Mouse (Mus musculus) MEL (cell line): ENCODE data around the gene Ostc. TPM values are rescaled to one million over a fixed set of nuclear protein-coding genes. Genes with fewer than 3 reads are reported as not detected.
A peak's percentile ranks its signal among the peaks of the same experiment; 100 is the strongest.

Experiments used
- DNase-seq: peaks from one replicate; pipeline ENCODE4 v3.0.0; 2011; ENCODE audit warnings: low read depth, low spot score
- H3K27ac ChIP-seq: 2 replicates; pipeline ENCODE4 v1.5.1; 2012; ENCODE audit warnings: low read depth, mild to moderate bottlenecking, control low read depth, low read length, moderate library complexity; ENCODE audit not compliant: control insufficient read depth
- H3K27me3 ChIP-seq, 2 experiments: fragments of 150-350 bp in 1 of 2; sonication (generic) in 1 of 2; 2 replicates each; pipeline ENCODE4 v1.6.1; 2012; ENCODE audit warnings: low read length in 2 of 2, mild to moderate bottlenecking in 2 of 2, improper control_type of control experiment in 1 of 2, moderate library complexity in 1 of 2; ENCODE audit not compliant: insufficient read depth in 2 of 2, control insufficient read depth in 1 of 2
- H3K36me3 ChIP-seq, 2 experiments: 2 replicates each; pipeline ENCODE4 v1.6.1; 2012 to 2014; ENCODE audit warnings: low read length in 2 of 2, improper control_type of control experiment in 1 of 2, inconsistent platforms in 1 of 2, mild to moderate bottlenecking in 1 of 2; ENCODE audit not compliant: insufficient read depth in 2 of 2, control insufficient read depth in 1 of 2
- H3K4me1 ChIP-seq, 2 experiments: fragments of 150-350 bp in 1 of 2; sonication (generic) in 1 of 2; 2 replicates each; pipeline ENCODE4 v1.6.1; 2012; ENCODE audit warnings: low read length in 2 of 2, improper control_type of control experiment in 1 of 2, mild to moderate bottlenecking in 1 of 2; ENCODE audit not compliant: insufficient read depth in 2 of 2, control insufficient read depth in 1 of 2
- H3K4me3 ChIP-seq, 2 experiments: fragments of 150-350 bp in 1 of 2; sonication (generic) in 1 of 2; 2 replicates each; pipeline ENCODE4 v1.5.1; 2012; ENCODE audit warnings: low read depth in 2 of 2, low read length in 2 of 2, mild to moderate bottlenecking in 2 of 2, moderate library complexity in 2 of 2, control low read depth in 1 of 2, improper control_type of control experiment in 1 of 2; ENCODE audit not compliant: control insufficient read depth in 1 of 2, insufficient read depth in 1 of 2
- H3K79me2 ChIP-seq: 2 replicates; pipeline ENCODE4 v1.6.1; 2012; ENCODE audit warnings: mild to moderate bottlenecking, low read length, moderate library complexity; ENCODE audit not compliant: control insufficient read depth, poor library complexity, insufficient read depth
- H3K9ac ChIP-seq: 2 replicates; pipeline ENCODE4 v1.6.1; 2012; ENCODE audit warnings: low read depth, mild to moderate bottlenecking, control low read depth, low read length, moderate library complexity; ENCODE audit not compliant: control insufficient read depth, poor library complexity, severe bottlenecking
- H3K9me3 ChIP-seq: fragments of 150-350 bp; sonication (generic); replicated peaks from 2 replicates; pipeline ENCODE4 v1.6.1; 2012; ENCODE audit warnings: mild to moderate bottlenecking, low read length, improper control_type of control experiment, moderate library complexity; ENCODE audit not compliant: insufficient read depth
- BHLHE40 ChIP-seq: IDR thresholded peaks from 2 replicates; pipeline ENCODE4 v1.6.1; 2012; ENCODE audit warnings: low read depth, mild to moderate bottlenecking, inconsistent platforms, low read length, improper control_type of control experiment, borderline replicate concordance
- CHD1 ChIP-seq: IDR thresholded peaks from 2 replicates; pipeline ENCODE4 v1.6.1; 2012; ENCODE audit warnings: low read depth, mild to moderate bottlenecking, inconsistent platforms, low read length, improper control_type of control experiment
- CHD2 ChIP-seq: IDR thresholded peaks from 2 replicates; pipeline ENCODE4 v1.6.1; 2011; ENCODE audit warnings: low read length, improper control_type of control experiment
- CTCF ChIP-seq, 3 experiments: IDR thresholded peaks in 2 of 3; conservative IDR thresholded peaks in 1 of 3; 2 replicates each; pipeline ENCODE4 v1.5.1; 2011 to 2012; ENCODE audit warnings: low read length in 3 of 3, low read depth in 2 of 3, mild to moderate bottlenecking in 2 of 3, improper control_type of control experiment in 1 of 3, inconsistent platforms in 1 of 3, mixed read lengths in 1 of 3, moderate library complexity in 1 of 3; ENCODE audit not compliant: control insufficient read depth in 1 of 3, insufficient read depth in 1 of 3, poor library complexity in 1 of 3, severe bottlenecking in 1 of 3
- E2F4 ChIP-seq: IDR thresholded peaks from 2 replicates; pipeline ENCODE4 v1.6.1; 2011; ENCODE audit warnings: low read depth, low read length, improper control_type of control experiment, borderline replicate concordance
- ELF1 ChIP-seq: IDR thresholded peaks from 2 replicates; pipeline ENCODE4 v1.6.1; 2014; ENCODE audit warnings: low read depth, mild to moderate bottlenecking, inconsistent platforms, low read length, improper control_type of control experiment, moderate library complexity
- GABPA ChIP-seq: IDR thresholded peaks from 2 replicates; pipeline ENCODE4 v1.6.1; 2012; ENCODE audit warnings: low read depth, mild to moderate bottlenecking, inconsistent platforms, low read length, improper control_type of control experiment, moderate library complexity
- GATA1 ChIP-seq: IDR thresholded peaks from 2 replicates; pipeline ENCODE4 v1.6.1; 2011; ENCODE audit warnings: low read depth, low read length, improper control_type of control experiment
- KAT2A ChIP-seq: conservative IDR thresholded peaks from 2 replicates; pipeline ENCODE4 v1.6.1; 2012; ENCODE audit warnings: low read depth, low read length, improper control_type of control experiment, inconsistent platforms
- MAX ChIP-seq: IDR thresholded peaks from 2 replicates; pipeline ENCODE4 v1.6.1; 2011; ENCODE audit warnings: low read length, improper control_type of control experiment
- MEF2A ChIP-seq: IDR thresholded peaks from 2 replicates; pipeline ENCODE4 v1.6.1; 2014; ENCODE audit warnings: low read depth, mild to moderate bottlenecking, inconsistent platforms, low read length, improper control_type of control experiment; ENCODE audit not compliant: poor library complexity, insufficient replicate concordance, severe bottlenecking; ENCODE audit errors: extremely low read depth
- MYC ChIP-seq: IDR thresholded peaks from 2 replicates; pipeline ENCODE4 v1.6.1; 2011; ENCODE audit warnings: low read depth, mild to moderate bottlenecking, low read length, improper control_type of control experiment, moderate library complexity
- POLR2A ChIP-seq, 2 experiments: IDR thresholded peaks; 2 replicates each; pipeline ENCODE4 v1.6.1; 2011 to 2012; ENCODE audit warnings: low read length in 2 of 2, mild to moderate bottlenecking in 2 of 2, control low read depth in 1 of 2, improper control_type of control experiment in 1 of 2, low read depth in 1 of 2, moderate library complexity in 1 of 2; ENCODE audit not compliant: control insufficient read depth in 1 of 2, insufficient read depth in 1 of 2, poor library complexity in 1 of 2
- POLR2AphosphoS2 ChIP-seq: IDR thresholded peaks from 2 replicates; pipeline ENCODE4 v1.6.1; 2011; ENCODE audit warnings: low read length, improper control_type of control experiment
- POLR2AphosphoS5 ChIP-seq: IDR thresholded peaks from 2 replicates; pipeline ENCODE4 v1.6.1; 2012; ENCODE audit warnings: low read depth, borderline replicate concordance, mild to moderate bottlenecking, inconsistent platforms, low read length, moderate library complexity, mixed read lengths
- RCOR1 ChIP-seq: IDR thresholded peaks from 2 replicates; pipeline ENCODE4 v1.6.1; 2012; ENCODE audit warnings: low read depth, mild to moderate bottlenecking, inconsistent platforms, low read length, improper control_type of control experiment
- SIN3A ChIP-seq: IDR thresholded peaks from 2 replicates; pipeline ENCODE4 v1.6.1; 2012; ENCODE audit warnings: low read length, improper control_type of control experiment, inconsistent platforms
- SMC3 ChIP-seq: IDR thresholded peaks from 2 replicates; pipeline ENCODE4 v1.6.1; 2011; ENCODE audit warnings: low read depth, low read length, improper control_type of control experiment
- TCF12 ChIP-seq: IDR thresholded peaks from 2 replicates; pipeline ENCODE4 v1.6.1; 2014; ENCODE audit warnings: low read depth, mild to moderate bottlenecking, inconsistent platforms, low read length, improper control_type of control experiment, moderate library complexity
- USF2 ChIP-seq, 2 experiments: IDR thresholded peaks; 2 replicates each; pipeline ENCODE4 v1.6.1; 2011 to 2012; ENCODE audit warnings: improper control_type of control experiment in 2 of 2, low read length in 2 of 2, borderline replicate concordance in 1 of 2, inconsistent platforms in 1 of 2, low read depth in 1 of 2, mild to moderate bottlenecking in 1 of 2; ENCODE audit not compliant: insufficient read depth in 1 of 2
- ZC3H11A ChIP-seq: IDR thresholded peaks from 2 replicates; pipeline ENCODE4 v1.6.1; 2012; ENCODE audit warnings: low read depth, mild to moderate bottlenecking, inconsistent platforms, low read length, improper control_type of control experiment
- ZKSCAN1 ChIP-seq: IDR thresholded peaks from 2 replicates; pipeline ENCODE4 v1.6.1; 2012; ENCODE audit warnings: low read depth, mild to moderate bottlenecking, inconsistent platforms, low read length, improper control_type of control experiment, moderate library complexity
- polyA plus RNA-seq, 2 experiments: library from polyadenylated mRNA; stranded (reverse) in 1 of 2; unstranded in 1 of 2; fragments of >175 nt in 1 of 2; fragments of >200 nt in 1 of 2; gene quantifications; 2 replicates each; pipeline versions ENCODE4 v1.2.1 to v1.2.4; 2012; ENCODE audit warnings: low replicate concordance in 2 of 2, low read depth in 1 of 2; ENCODE audit not compliant: insufficient read length in 2 of 2, insufficient read depth in 1 of 2, missing spikeins in 1 of 2
- total RNA-seq: library from RNA; depleted of rRNA; stranded (reverse); fragments of 300-350 nt; gene quantifications from 2 replicates; pipeline ENCODE4 v1.2.3, GENCODE M21; 2012

The Ostc gene
- total and polyA plus RNA-seq, 3 experiments = 185 to 199 TPM; not detected in 1

DNA sequence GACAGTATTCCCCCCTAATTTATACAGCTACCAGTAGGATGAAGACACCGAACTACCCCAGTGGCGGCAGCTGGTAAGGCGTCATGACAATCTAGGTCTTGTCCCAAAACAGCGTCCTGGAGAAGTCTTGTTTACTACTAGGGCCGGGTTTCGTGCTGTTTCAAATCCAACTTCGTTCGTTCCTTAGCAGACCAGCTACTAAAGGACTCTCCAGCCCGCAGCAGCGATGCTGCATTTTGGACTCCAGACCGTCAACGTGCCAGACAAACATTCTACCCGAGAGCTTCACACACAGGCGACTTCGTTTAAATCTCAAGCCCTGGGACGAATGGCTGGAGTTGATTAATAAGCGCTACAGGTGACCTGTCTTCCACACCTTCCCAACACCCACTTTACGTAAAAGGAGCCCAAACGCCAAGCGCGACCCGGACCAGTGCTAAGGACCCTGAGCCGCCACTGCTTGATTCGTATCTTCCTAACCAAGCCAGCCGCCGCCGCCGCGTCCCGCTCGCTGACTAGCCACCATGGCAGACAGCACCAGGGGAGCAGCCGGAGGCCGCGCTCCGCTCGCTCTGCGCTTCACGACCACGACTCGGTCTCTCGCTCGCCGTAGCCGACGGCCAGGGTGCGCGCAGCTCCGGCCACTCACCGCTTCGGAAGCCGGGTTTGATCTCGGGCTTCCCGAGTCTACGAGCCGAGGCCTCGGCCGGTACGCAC lies 20.4 kb upstream of the Ostc start:
- TF ChIP-seq POLR2AphosphoS2 (no peak), RCOR1 (no peak), SMC3 (no peak), MEF2A (no peak), GATA1 (no peak), KAT2A (no peak), USF2 (IDR thresholded peaks at IDR 0.05; ENCODE audit: borderline replicate concordance in 1 of 2, insufficient read depth in 1 of 2, low read depth in 1 of 2, low read length in 2 of 2) (no peak), POLR2AphosphoS5 (no peak), SIN3A (no peak; the same call in 1 of the 2 replicates), E2F4 (no peak), CTCF (IDR thresholded peaks at IDR 0.05 in 2 of 3, conservative IDR thresholded peaks at IDR 0.05 in 1 of 3; ENCODE audit: control insufficient read depth in 1 of 3, insufficient read depth in 1 of 3, low read depth in 2 of 3, low read length in 3 of 3, poor library complexity in 1 of 3, severe bottlenecking in 1 of 3) (peak in 1 of 3 experiments; percentile 6; a peak in 1 of 6 replicates), CHD1 (peak; percentile 87; the same call in 1 of the 2 replicates), ZC3H11A (no peak), ZKSCAN1 (no peak), POLR2A (IDR thresholded peaks at IDR 0.05; ENCODE audit: control insufficient read depth in 1 of 2, insufficient read depth in 1 of 2, low read depth in 1 of 2, low read length in 2 of 2, poor library complexity in 1 of 2) (no peak), MAX (no peak; the same call in 1 of the 2 replicates), CHD2 (no peak), MYC (no peak), GABPA (no peak), ELF1 (0 out of 2 replicates have a peak, but pooled peaks have one; percentile 4), TCF12 (no peak), BHLHE40 (no peak)
- H3K27me3 ChIP-seq = no peaks in the 10 kb centered on the region
- peak; percentile 72 for DNase-seq

More for the DNA sequence above, 20.4 kb upstream of the Ostc start:
- H3K9ac ChIP-seq = peak overlapping the region; percentile 96
- H3K36me3 ChIP-seq = peaks cover 18% of the 10 kb centered on the region in 2 experiments
- peak overlapping the region; percentile 79 for H3K27ac ChIP-seq
- H3K4me3 ChIP-seq = peak overlapping the region; percentile 58 to 93
- peaks cover 0 to 15% of the 10 kb centered on the region in 2 experiments; a peak in 2 of 4 replicates for H3K4me1 ChIP-seq
- peaks cover 19% of the 10 kb centered on the region for H3K79me2 ChIP-seq
- no peaks in the 10 kb centered on the region for H3K9me3 ChIP-seq
